Mouse (Mus musculus) liver, embryonic 13.5 days (tissue): Measurements from ENCODE around the gene Tspan31. TPM values are rescaled to one million over a fixed set of nuclear protein-coding genes. Genes with fewer than 3 reads are reported as not detected.
"Not testable (repeated sequence)": the region's sequence is repeated elsewhere in the genome, so short reads cannot be mapped to it uniquely, and the experiment has no call there.

Experiments
- ATAC-seq: fragments of 200-750 bp; cut with Nextera tagmentation; 2 replicates; pipeline ENCODE4 v1.8.0; 2017; ENCODE audit warnings: low read depth, mild to moderate bottlenecking, moderate number of reproducible peaks, moderate library complexity
- DNase-seq: peaks from one replicate; pipeline ENCODE4 v3.0.0; 2022
- H3K27ac ChIP-seq: fragments of 300-500 bp; sonication (generic); 2 replicates; pipeline ENCODE4 v1.5.1; 2015; ENCODE audit warnings: moderate library complexity, mild to moderate bottlenecking, inconsistent platforms
- H3K27me3 ChIP-seq: fragments of 300-500 bp; sonication (generic); 2 replicates; pipeline ENCODE4 v1.6.1; 2015; ENCODE audit warnings: mild to moderate bottlenecking, inconsistent platforms
- H3K36me3 ChIP-seq: fragments of 300-500 bp; sonication (generic); 2 replicates; pipeline ENCODE4 v1.6.1; 2015; ENCODE audit warnings: mild to moderate bottlenecking, inconsistent platforms
- H3K4me1 ChIP-seq: fragments of 300-500 bp; sonication (generic); replicated peaks from 2 replicates; pipeline ENCODE4 v1.6.1; 2015; ENCODE audit warnings: inconsistent platforms
- H3K4me2 ChIP-seq: fragments of 300-500 bp; sonication (generic); 2 replicates; pipeline ENCODE4 v1.6.1; 2015; ENCODE audit warnings: inconsistent platforms, mild to moderate bottlenecking, moderate library complexity
- H3K4me3 ChIP-seq: fragments of 300-500 bp; sonication (generic); replicated peaks from 2 replicates; pipeline ENCODE4 v1.5.1; 2015; ENCODE audit warnings: mild to moderate bottlenecking, inconsistent platforms
- H3K9ac ChIP-seq: fragments of 300-500 bp; sonication (generic); 2 replicates; pipeline ENCODE4 v1.6.1; 2015; ENCODE audit warnings: mild to moderate bottlenecking, inconsistent platforms
- H3K9me3 ChIP-seq: fragments of 300-500 bp; sonication (generic); replicated peaks from 2 replicates; pipeline ENCODE4 v1.6.1; 2016; ENCODE audit warnings: inconsistent platforms
- WGBS: fragments of 180-500 bp; shearing (Covaris S2); methylation state at CpG from one replicate; pipeline ENCODE4 v1.1.7; 2015; ENCODE audit not compliant: insufficient replicate concordance; 5-methylcytosine and 5-hydroxymethylcytosine counted together
- polyA plus RNA-seq: library from polyadenylated mRNA; unstranded; fragments of >200 nt; fragmentation: Nextera tagmentation; extraction: Ambion mirVana; gene quantifications from 2 replicates; pipeline ENCODE4 v1.2.1, GENCODE M21; 2015

Tspan31 gene
- polyA plus RNA-seq, 1 experiment from 2014 or later: 69.4 TPM

- 22% methylated on average over 9 of the region's 9 CpGs for WGBS
- Histone ChIP-seq H3K4me3 (peak within 1 kb of the TSS; percentile 21), H3K9me3 (no peaks in the 10 kb centered on the region), H3K36me3 (no peaks in the 10 kb centered on the region; the same call in 1 of the 2 replicates), H3K4me2 (peak within 1 kb of the TSS; percentile 52), H3K27ac (no peak within 1 kb of the TSS), H3K4me1 (peaks cover 63% of the 10 kb centered on the region), H3K9ac (peak within 1 kb of the TSS; percentile 40; the same call in 1 of the 2 replicates), H3K27me3 (peaks cover 49% of the 10 kb centered on the region)
- no peak for DNase-seq
- ATAC-seq: no peak
These were observed 5.0 kb upstream of the Tspan31 start, which contains the start of gene Agap2 for GRCm38 (mm10) chr10:127075080-127075479. TSS of gene Agap2 (plus strand) at chr10:127075284.

- H3K36me3 ChIP-seq: no peaks in the 10 kb centered on the region
- H3K27me3 ChIP-seq: peaks cover 38% of the 10 kb centered on the region
- no peak overlapping the region for H3K4me3 ChIP-seq
- H3K9me3 ChIP-seq: no peaks in the 10 kb centered on the region
- peaks cover 63% of the 10 kb centered on the region for H3K4me1 ChIP-seq
- no peak for DNase-seq
- 88% methylated on average over 1 of the region's 1 CpGs for WGBS
- no peak for ATAC-seq
- H3K4me2 ChIP-seq: no peak overlapping the region
- H3K27ac ChIP-seq: no peak overlapping the region
- H3K9ac ChIP-seq: no peak overlapping the region
These were observed 3.9 kb upstream of the Tspan31 start for GRCm38 (mm10) chr10:127073981-127074380.

GRCm38 (mm10) chr10:127072969-127073368 is 2.9 kb upstream of the Tspan31 start:
- H3K9me3 ChIP-seq, ATAC-seq, H3K36me3 ChIP-seq, H3K4me3 ChIP-seq, H3K9ac ChIP-seq, H3K4me2 ChIP-seq, H3K27ac ChIP-seq, DNase-seq: not testable (repeated sequence)
- Histone ChIP-seq H3K27me3 (peaks cover 28% of the 10 kb centered on the region), H3K4me1 (peaks cover 63% of the 10 kb centered on the region)
- WGBS: 61% methylated on average over 2 of the region's 2 CpGs

DNA sequence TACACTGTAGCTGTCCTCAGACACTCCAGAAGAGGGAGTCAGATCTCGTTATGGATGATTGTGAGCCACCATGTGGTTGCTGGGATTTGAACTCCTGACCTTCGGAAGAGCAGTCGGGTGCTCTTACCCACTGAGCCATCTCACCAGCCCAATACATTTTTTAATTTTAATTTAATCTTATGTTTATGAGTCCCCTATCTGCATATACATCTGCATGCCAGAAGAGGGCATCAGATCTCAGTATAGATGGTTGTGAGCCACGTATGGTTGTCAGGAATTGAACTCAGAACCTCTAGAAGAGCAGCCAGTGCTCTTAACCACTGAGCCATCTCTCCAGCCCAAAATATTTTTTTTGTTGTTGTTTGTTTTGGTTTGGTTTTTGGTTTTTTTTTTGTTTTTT is 2.2 kb upstream of the Tspan31 start:
- WGBS: 71% methylated on average over 4 of the region's 4 CpGs
- H3K27ac ChIP-seq, H3K4me3 ChIP-seq, H3K9me3 ChIP-seq, ATAC-seq, H3K9ac ChIP-seq, DNase-seq, H3K4me2 ChIP-seq, H3K36me3 ChIP-seq: not testable (repeated sequence)
- peaks cover 21% of the 10 kb centered on the region for H3K27me3 ChIP-seq
- peaks cover 64% of the 10 kb centered on the region for H3K4me1 ChIP-seq

DNA sequence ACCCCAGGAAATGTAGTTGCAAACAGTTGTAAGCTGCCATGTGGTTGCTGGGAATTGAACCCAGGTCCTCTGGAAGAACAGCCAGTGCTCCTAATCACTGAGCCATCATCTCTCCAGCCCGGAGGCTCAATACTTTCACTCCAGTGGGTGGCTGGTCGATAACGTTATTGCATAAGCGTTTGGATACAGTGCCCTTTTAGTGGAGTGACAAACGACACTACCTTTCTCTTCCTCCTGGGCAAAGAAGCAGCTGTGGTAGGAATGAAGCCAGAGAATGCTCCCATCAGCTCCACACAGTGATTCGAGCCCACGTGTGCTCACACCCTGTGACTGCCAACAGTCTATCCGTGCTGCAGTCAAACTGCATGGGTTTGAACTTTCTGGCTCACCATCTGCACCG is 1.1 kb upstream of the Tspan31 start:
- peak overlapping the region; percentile 73 for H3K4me3 ChIP-seq
- DNase-seq: no peak
- WGBS: 50% methylated on average over 9 of the region's 9 CpGs
- peaks cover 63% of the 10 kb centered on the region for H3K4me1 ChIP-seq
- peaks cover 13% of the 10 kb centered on the region for H3K27me3 ChIP-seq
- H3K36me3 ChIP-seq: peaks cover 21% of the 10 kb centered on the region
- no peaks in the 10 kb centered on the region for H3K9me3 ChIP-seq
- peak overlapping the region; percentile 76 for H3K9ac ChIP-seq
- no peak overlapping the region for H3K27ac ChIP-seq
- H3K4me2 ChIP-seq: peak overlapping the region; percentile 89
- ATAC-seq: no peak

- peak; percentile 24 for ATAC-seq
- H3K4me1 ChIP-seq: peaks cover 65% of the 10 kb centered on the region
- H3K27ac ChIP-seq: peak overlapping the region; percentile 77
- H3K9ac ChIP-seq: peak overlapping the region; percentile 79
- H3K4me2 ChIP-seq: peak overlapping the region; percentile 89
- 6% methylated on average over 30 of the region's 30 CpGs for WGBS
- no peaks in the 10 kb centered on the region for H3K9me3 ChIP-seq
- peaks cover 37% of the 10 kb centered on the region for H3K36me3 ChIP-seq
- no peaks in the 10 kb centered on the region for H3K27me3 ChIP-seq
- DNase-seq: no peak
- H3K4me3 ChIP-seq: peak overlapping the region; percentile 73
These were observed 529 bp downstream of the Tspan31 start for GRCm38 (mm10) chr10:127069281-127070189.

GRCm38 (mm10) chr10:127068360-127069038 is 1.6 kb downstream of the Tspan31 start:
- H3K9ac ChIP-seq: peak overlapping the region; percentile 79

DNA sequence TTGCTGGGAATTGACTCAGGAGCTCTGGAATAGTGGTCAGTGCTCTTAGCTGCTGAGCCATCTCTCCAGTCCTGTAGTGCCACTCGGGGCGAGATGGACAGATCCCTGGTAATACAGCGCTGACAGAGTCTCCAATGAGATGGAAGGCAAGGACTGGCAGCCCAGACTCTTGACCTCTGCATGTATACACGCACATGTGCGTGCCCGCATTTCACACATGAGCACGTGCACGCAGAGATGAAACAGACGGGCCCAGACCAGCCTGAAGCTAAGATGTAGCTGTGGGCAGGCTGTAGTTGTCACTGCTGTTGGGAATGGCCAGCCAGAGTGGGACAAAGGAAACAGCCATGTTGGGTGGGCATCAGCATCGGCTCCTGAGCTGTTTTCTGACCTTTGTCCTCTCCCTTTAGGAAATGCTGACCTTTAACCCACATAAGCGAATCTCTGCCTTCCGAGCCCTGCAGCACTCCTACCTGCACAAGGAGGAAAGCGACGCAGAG is 3.5 kb downstream of the Tspan31 start:
- WGBS: 84% methylated on average over 14 of the region's 14 CpGs
- no peak for ATAC-seq

More at GRCm38 (mm10) chr10:127068360-127069038, 1.6 kb downstream of the Tspan31 start:
- Histone ChIP-seq H3K27ac (peak overlapping the region; percentile 77), H3K4me2 (peak overlapping the region; percentile 89), H3K27me3 (no peaks in the 10 kb centered on the region), H3K9me3 (no peaks in the 10 kb centered on the region), H3K4me3 (peak overlapping the region; percentile 73), H3K36me3 (peaks cover 39% of the 10 kb centered on the region), H3K4me1 (peaks cover 75% of the 10 kb centered on the region)
- no peak for DNase-seq
- 39% methylated on average over 9 of the region's 9 CpGs for WGBS
- ATAC-seq: no peak

GRCm38 (mm10) chr10:127065981-127066380 is 4.1 kb downstream of the Tspan31 start:
- H3K4me1 ChIP-seq: peaks cover 81% of the 10 kb centered on the region
- no peak overlapping the region for H3K4me2 ChIP-seq
- no peaks in the 10 kb centered on the region for H3K9me3 ChIP-seq
- H3K4me3 ChIP-seq: no peak overlapping the region
- H3K36me3 ChIP-seq: peaks cover 39% of the 10 kb centered on the region
- 49% methylated on average over 9 of the region's 9 CpGs for WGBS
- DNase-seq: no peak
- H3K9ac ChIP-seq: peak overlapping the region; percentile 8; the same call in 1 of the 2 replicates
- no peak for ATAC-seq
- H3K27me3 ChIP-seq: peaks cover 18% of the 10 kb centered on the region
- no peak overlapping the region for H3K27ac ChIP-seq

More for the DNA sequence above, 3.5 kb downstream of the Tspan31 start:
- no peak for DNase-seq
- Histone ChIP-seq H3K9me3 (no peaks in the 10 kb centered on the region), H3K4me1 (peaks cover 86% of the 10 kb centered on the region), H3K27ac (peak overlapping the region; percentile 45), H3K4me2 (no peak overlapping the region), H3K27me3 (peaks cover 12% of the 10 kb centered on the region), H3K9ac (0 out of 2 replicates have a peak overlapping the region, but pooled peaks have one; percentile 5), H3K4me3 (no peak overlapping the region), H3K36me3 (peaks cover 39% of the 10 kb centered on the region)

DNA sequence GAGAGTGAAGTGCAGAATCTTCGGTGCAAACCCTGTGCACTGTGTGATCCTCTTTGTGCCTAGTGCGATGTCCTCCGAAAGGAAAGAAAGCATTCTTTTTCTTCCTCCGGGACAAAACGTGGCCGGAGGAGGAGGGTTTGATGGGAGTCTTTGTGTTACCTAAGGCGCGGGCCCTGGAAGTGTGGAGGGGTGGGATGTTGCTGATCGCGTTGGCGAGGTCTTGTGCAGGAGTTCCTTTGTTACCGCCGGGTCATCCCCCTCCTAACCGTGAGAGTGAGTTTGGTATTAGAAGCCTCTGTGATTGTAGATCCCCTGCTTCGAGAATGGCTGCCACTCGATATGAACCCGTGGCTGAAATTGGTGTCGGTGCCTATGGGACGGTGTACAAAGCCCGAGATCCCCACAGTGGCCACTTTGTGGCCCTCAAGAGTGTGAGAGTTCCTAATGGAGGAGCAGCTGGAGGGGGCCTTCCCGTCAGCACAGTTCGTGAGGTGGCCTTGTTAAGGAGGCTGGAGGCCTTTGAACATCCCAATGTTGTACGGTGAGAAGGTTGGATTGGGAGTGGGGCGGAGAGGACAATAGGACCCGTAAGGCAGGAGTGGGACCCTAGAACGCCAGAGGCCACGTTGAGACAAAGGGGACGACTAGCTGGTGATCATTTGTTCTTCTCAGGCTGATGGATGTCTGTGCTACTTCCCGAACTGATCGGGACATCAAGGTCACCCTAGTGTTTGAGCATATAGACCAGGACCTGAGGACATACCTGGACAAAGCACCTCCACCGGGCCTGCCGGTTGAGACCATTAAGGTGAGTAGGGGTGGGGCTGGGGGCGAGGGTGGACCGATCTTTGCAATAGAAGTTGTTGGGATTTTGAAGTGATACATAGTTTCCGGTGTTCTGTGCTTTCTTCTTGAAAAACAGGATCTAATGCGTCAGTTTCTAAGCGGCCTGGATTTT is 5.9 kb downstream of the Tspan31 start:
- ATAC-seq (peak; percentile 2), DNase-seq (no peak)
- Histone ChIP-seq H3K27me3 (peaks cover 36% of the 10 kb centered on the region), H3K36me3 (peaks cover 39% of the 10 kb centered on the region), H3K27ac (peak overlapping the region; percentile 78), H3K4me2 (peak overlapping the region; percentile 95), H3K4me1 (peaks cover 82% of the 10 kb centered on the region), H3K4me3 (peak overlapping the region; percentile 80), H3K9me3 (no peaks in the 10 kb centered on the region), H3K9ac (peak overlapping the region; percentile 91)
- 11% methylated on average over 36 of the region's 37 CpGs for WGBS
